Mouse (Mus musculus) CD4-positive, CD25-positive, alpha-beta regulatory T cell, adult 4 months (primary cell): Measurements from ENCODE around the gene Hyal1. TPM values are rescaled to one million over a fixed set of nuclear protein-coding genes. Genes with fewer than 3 reads are reported as not detected.

Experiments used
- ATAC-seq: one replicate; pipeline ENCODE4 v1.8.0; 2017
- polyA plus RNA-seq, 2 experiments: library from polyadenylated mRNA; unstranded; fragments of 100-300 nt; shearing (Covaris generic); gene quantifications; one replicate each; pipeline ENCODE4 v1.2.1; 2017

The Hyal1 gene
- polyA plus RNA-seq, 2 experiments from 2014 or later = 6.7 to 7.9 TPM

- ATAC-seq = no peak
These were observed 44.2 kb downstream of the Hyal1 start for GRCm38 (mm10) chr9:107620954-107621353.

DNA sequence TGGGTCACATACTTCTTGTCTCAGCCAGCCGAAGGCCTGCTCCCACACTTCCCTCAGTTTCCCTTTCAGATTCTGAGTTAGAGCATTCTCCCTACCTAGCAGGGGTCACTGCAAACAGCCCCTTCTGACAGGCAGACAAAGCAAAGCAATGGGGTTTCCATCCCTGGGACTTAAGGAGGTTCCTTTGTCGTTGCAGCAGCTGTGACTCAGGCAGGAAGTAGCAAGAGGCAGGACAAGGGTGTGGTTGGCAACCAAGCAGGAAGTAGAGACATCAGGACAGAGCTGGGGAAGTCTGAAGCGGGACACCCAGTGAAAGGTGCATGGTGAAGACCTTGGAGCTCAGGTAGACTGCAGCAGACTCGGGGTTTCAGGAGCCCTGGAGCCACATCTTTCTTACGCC lies 47.8 kb downstream of the Hyal1 start:
- ATAC-seq = peak; percentile 92

- no peak for ATAC-seq
These were observed 48.2 kb downstream of the Hyal1 start for GRCm38 (mm10) chr9:107624951-107625350.

GRCm38 (mm10) chr9:107625351-107626128 lies 48.8 kb downstream of the Hyal1 start:
- no peak for ATAC-seq

GRCm38 (mm10) chr9:107626158-107626843 lies 49.6 kb downstream of the Hyal1 start:
- no peak for ATAC-seq

DNA sequence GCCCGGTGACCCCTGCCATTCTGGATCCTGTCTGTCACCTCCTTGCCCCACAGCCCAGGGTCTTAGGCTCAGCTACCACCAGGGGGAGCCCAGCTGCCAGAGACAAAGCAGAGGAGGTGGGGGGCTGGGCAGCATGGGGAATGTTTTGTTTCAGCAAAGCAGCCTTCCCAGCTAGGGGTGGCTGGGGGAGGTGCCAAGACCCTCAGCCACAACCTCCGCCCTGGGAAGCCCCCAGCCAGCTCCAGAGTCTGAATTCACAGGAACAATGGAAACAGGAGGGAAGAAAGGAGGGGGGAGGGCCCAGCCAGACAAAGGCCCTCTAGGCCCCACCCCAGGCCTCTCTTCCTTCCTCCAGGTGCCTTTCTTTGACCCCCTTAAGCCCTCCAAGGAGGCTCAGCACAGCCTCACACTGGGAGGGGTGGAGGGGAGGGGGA lies 50.1 kb downstream of the Hyal1 start:
- ATAC-seq = peak; percentile 22

GRCm38 (mm10) chr9:107627387-107628255 lies 50.9 kb downstream of the Hyal1 start:
- ATAC-seq = no peak

DNA sequence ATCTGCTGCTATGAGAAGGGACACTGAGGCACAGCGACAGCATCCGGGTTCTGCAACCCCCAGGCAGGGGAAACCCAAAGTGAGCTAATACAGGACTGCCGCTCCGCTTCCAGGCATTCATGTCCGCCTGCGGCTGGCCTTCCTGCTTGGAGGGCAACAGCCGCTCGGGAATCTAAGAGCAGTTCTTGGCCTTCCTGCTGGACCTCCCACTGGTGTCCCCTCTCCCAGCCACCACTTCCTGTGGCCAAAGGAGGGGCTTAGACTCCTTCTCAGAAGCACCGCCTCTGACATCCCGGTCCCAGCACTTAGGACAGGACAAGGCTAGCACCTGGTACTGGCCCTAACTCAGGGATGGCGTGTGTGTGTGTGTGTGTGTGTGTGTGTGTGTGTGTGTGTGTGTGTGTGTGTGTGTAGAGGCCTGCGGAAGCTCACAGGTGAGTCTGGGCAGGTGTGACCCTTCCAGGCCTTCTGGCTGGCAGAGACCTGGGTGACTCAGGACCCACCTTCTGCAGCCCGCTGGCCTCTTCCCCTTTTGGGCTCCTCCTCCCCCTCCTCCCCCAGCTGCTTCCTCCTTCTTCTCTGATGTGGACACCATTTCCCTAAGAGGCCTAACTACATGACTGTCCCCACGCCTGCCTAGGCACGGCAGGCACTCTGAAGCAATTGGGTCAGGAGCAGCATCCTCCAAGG lies 52.1 kb downstream of the Hyal1 start:
- no peak for ATAC-seq

DNA sequence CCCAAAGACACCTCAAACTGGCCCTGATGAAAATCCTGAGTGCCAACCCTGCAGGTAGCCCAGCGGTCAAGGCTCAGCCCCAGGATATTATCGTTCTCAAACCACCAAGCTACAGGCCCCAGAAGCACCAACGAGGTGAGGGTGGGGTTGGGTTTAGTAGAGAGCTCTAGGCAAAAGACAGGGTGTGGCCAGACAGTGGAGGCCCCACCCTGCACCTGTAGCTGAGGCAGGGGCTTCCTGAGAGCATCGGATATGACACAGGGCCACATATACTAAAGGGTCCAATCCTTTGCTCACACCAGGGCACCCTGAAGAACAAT lies 52.6 kb downstream of the Hyal1 start:
- no peak for ATAC-seq

- ATAC-seq = no peak
These were observed 53.2 kb downstream of the Hyal1 start for GRCm38 (mm10) chr9:107629901-107630425.

DNA sequence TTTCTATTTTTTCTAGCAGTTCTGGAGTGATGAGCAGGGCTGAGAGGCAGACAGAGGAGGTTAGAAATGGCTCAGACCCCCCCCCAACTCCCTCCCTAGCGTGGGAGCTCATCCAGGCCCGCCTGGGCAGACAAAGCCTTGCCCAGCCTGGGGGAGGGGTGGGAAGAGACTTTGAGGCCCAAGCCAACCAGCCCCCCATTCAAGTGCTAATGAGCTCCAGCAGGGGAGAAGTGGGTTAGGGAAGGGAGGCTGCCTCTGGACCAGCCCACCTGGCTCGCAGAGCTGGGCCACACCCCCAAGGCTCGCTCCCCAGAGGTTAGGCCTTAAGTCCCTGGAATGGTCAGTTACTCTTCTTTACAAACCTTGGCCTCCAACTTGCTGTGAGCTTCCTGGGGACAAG lies 53.8 kb downstream of the Hyal1 start:
- no peak for ATAC-seq

Other genes with a start within 250 kb of the Hyal1 start
- 10 to 100 TPM; 27.8 to 29.1 TPM for gene Hemk1, start 238.6 kb upstream of the Hyal1 start, polyA plus RNA-seq
- gene 6430571L13Rik, start 236.3 kb upstream of the Hyal1 start, polyA plus RNA-seq = 1 to 10 TPM; 1.8 to 3.0 TPM
- under 1 TPM; 0.52 to 0.73 TPM for gene Cacna2d2, start 177.3 kb upstream of the Hyal1 start, polyA plus RNA-seq
- 10 to 100 TPM; 19.7 to 28.0 TPM for gene Tmem115, start 43.0 kb upstream of the Hyal1 start, polyA plus RNA-seq
- gene Cyb561d2, start 34.7 kb upstream of the Hyal1 start, polyA plus RNA-seq = 10 to 100 TPM; 67.6 to 79.7 TPM
- gene Nprl2, start 34.7 kb upstream of the Hyal1 start, polyA plus RNA-seq = 10 to 100 TPM; 54.1 to 59.0 TPM
- gene Zmynd10, start 29.6 kb upstream of the Hyal1 start, polyA plus RNA-seq = 1 to 10 TPM in 1 of 2 experiments, not detected in 1; 3.0 TPM
- gene Rassf1, start 25.4 kb upstream of the Hyal1 start, polyA plus RNA-seq = 10 to 100 TPM; 77.8 to 89.5 TPM
- 1 to 10 TPM; 4.1 to 8.1 TPM for gene Tusc2, start 13.7 kb upstream of the Hyal1 start, polyA plus RNA-seq
- 10 to 100 TPM; 11.0 to 11.7 TPM for gene Hyal2, start 9.0 kb upstream of the Hyal1 start, polyA plus RNA-seq
- 10 to 100 TPM; 25.4 to 34.9 TPM for gene Naa80, start 2.0 kb downstream of the Hyal1 start, polyA plus RNA-seq
- 1 to 10 TPM in 1 of 2 experiments, under 1 TPM in 1; 0.90 to 1.4 TPM for gene Hyal3, start 3.9 kb downstream of the Hyal1 start, polyA plus RNA-seq
- 10 to 100 TPM; 30.1 to 36.2 TPM for gene Ifrd2, start 10.7 kb downstream of the Hyal1 start, polyA plus RNA-seq
- gene Sema3b, start 32.3 kb downstream of the Hyal1 start, polyA plus RNA-seq = not detected
- gene Gnai2, start 58.4 kb downstream of the Hyal1 start, polyA plus RNA-seq = 100 to 1,000 TPM; 120 to 139 TPM
- gene Slc38a3, start 92.6 kb downstream of the Hyal1 start, polyA plus RNA-seq = not detected
- 1 to 10 TPM in 1 of 2 experiments, not detected in 1; 1.6 TPM for gene Gnat1, start 102.8 kb downstream of the Hyal1 start, polyA plus RNA-seq
- not detected for gene Sema3f, start 133.5 kb downstream of the Hyal1 start, polyA plus RNA-seq
- 100 to 1,000 TPM; 280 to 324 TPM for gene Rbm5, start 194.1 kb downstream of the Hyal1 start, polyA plus RNA-seq